Mouse (Mus musculus) neural tube, embryonic 12.5 days (tissue): ENCODE data around the gene Kcnip4. TPM values are rescaled to one million over a fixed set of nuclear protein-coding genes. Genes with fewer than 3 reads are reported as not detected.
A peak's percentile ranks its signal among the peaks of the same experiment; 100 is the strongest.

Experiments used
- ATAC-seq: fragments of 200-750 bp; cut with Nextera tagmentation; 2 replicates; pipeline ENCODE4 v1.8.0; 2017; ENCODE audit warnings: low read depth, mild to moderate bottlenecking, moderate TSS enrichment, moderate library complexity; ENCODE audit not compliant: low FRiP score
- H3K27ac ChIP-seq: fragments of 300-500 bp; sonication (generic); 2 replicates; pipeline ENCODE4 v1.5.1; 2016
- H3K27me3 ChIP-seq: fragments of 300-500 bp; sonication (generic); replicated peaks from 2 replicates; pipeline ENCODE4 v1.6.1; 2016; ENCODE audit warnings: mild to moderate bottlenecking
- H3K36me3 ChIP-seq: fragments of 300-500 bp; sonication (generic); 2 replicates; pipeline ENCODE4 v1.6.1; 2016; ENCODE audit warnings: mild to moderate bottlenecking
- H3K4me1 ChIP-seq: fragments of 300-500 bp; sonication (generic); 2 replicates; pipeline ENCODE4 v1.6.1; 2016
- H3K4me2 ChIP-seq: fragments of 300-500 bp; sonication (generic); replicated peaks from 2 replicates; pipeline ENCODE4 v1.6.1; 2016; ENCODE audit warnings: mild to moderate bottlenecking
- H3K4me3 ChIP-seq: fragments of 300-500 bp; sonication (generic); 2 replicates; pipeline ENCODE4 v1.5.1; 2016
- H3K9ac ChIP-seq: fragments of 300-500 bp; sonication (generic); 2 replicates; pipeline ENCODE4 v1.6.1; 2016; ENCODE audit warnings: mild to moderate bottlenecking
- H3K9me3 ChIP-seq: fragments of 300-500 bp; sonication (generic); 2 replicates; pipeline ENCODE4 v1.6.1; 2016; ENCODE audit warnings: mild to moderate bottlenecking
- WGBS: fragments of 180-500 bp; shearing (Covaris S2); methylation state at CpG from one replicate; pipeline ENCODE4 v1.1.7; 2016; 5-methylcytosine and 5-hydroxymethylcytosine counted together
- polyA plus RNA-seq: library from polyadenylated mRNA; unstranded; fragments of >200 nt; fragmentation: Nextera tagmentation; extraction: Ambion mirVana; gene quantifications from 2 replicates; pipeline ENCODE4 v1.2.1, GENCODE M21; 2016

The Kcnip4 gene
- polyA plus RNA-seq, 1 experiment from 2014 or later: 4.0 TPM

- H3K27ac ChIP-seq: no peak overlapping the region
- WGBS: 2% methylated on average over 12 of the region's 12 CpGs
These were observed 925.1 kb downstream of the Kcnip4 start for GRCm38 (mm10) chr5:48599481-48600040.

GRCm38 (mm10) chr5:48588014-48588413, 936.7 kb downstream of the Kcnip4 start:
- H3K4me2 ChIP-seq: no peak overlapping the region
- no peaks in the 10 kb centered on the region for H3K27me3 ChIP-seq
- no peak for ATAC-seq
- no peak overlapping the region for H3K4me3 ChIP-seq
- no peaks in the 10 kb centered on the region for H3K9me3 ChIP-seq
- no peak overlapping the region for H3K9ac ChIP-seq
- no peaks in the 10 kb centered on the region for H3K4me1 ChIP-seq
- H3K36me3 ChIP-seq: no peaks in the 10 kb centered on the region
- H3K27ac ChIP-seq: no peak overlapping the region

More at GRCm38 (mm10) chr5:48599481-48600040, 925.1 kb downstream of the Kcnip4 start:
- Histone ChIP-seq H3K9me3 (no peaks in the 10 kb centered on the region), H3K27me3 (no peaks in the 10 kb centered on the region), H3K4me3 (peak overlapping the region; percentile 19), H3K4me2 (peak overlapping the region; percentile 59), H3K4me1 (0 out of 2 replicates have a peak, but pooled peaks cover 5% of the 10 kb centered on the region), H3K9ac (peak overlapping the region; percentile 9; the same call in 1 of the 2 replicates), H3K36me3 (no peaks in the 10 kb centered on the region)
- ATAC-seq: peak; percentile 67

- Histone ChIP-seq H3K4me3 (no peak overlapping the region), H3K9me3 (no peaks in the 10 kb centered on the region), H3K9ac (no peak overlapping the region), H3K27me3 (no peaks in the 10 kb centered on the region), H3K27ac (no peak overlapping the region), H3K4me2 (no peak overlapping the region), H3K4me1 (no peaks in the 10 kb centered on the region), H3K36me3 (no peaks in the 10 kb centered on the region)
- 58% methylated on average over 1 of the region's 1 CpGs for WGBS
- ATAC-seq: no peak
These were observed 941.3 kb downstream of the Kcnip4 start for GRCm38 (mm10) chr5:48583431-48583830.

- 80% methylated on average over 3 of the region's 3 CpGs for WGBS
- Histone ChIP-seq H3K4me3 (no peak overlapping the region), H3K4me1 (no peaks in the 10 kb centered on the region), H3K27me3 (no peaks in the 10 kb centered on the region), H3K36me3 (no peaks in the 10 kb centered on the region), H3K27ac (no peak overlapping the region), H3K9ac (no peak overlapping the region), H3K4me2 (no peak overlapping the region), H3K9me3 (no peaks in the 10 kb centered on the region)
- no peak for ATAC-seq
These were observed 960.6 kb downstream of the Kcnip4 start for GRCm38 (mm10) chr5:48563996-48564587.

GRCm38 (mm10) chr5:48551753-48552152, 973.0 kb downstream of the Kcnip4 start:
- Histone ChIP-seq H3K4me2 (no peak overlapping the region), H3K27ac (no peak overlapping the region), H3K36me3 (no peaks in the 10 kb centered on the region), H3K9me3 (no peaks in the 10 kb centered on the region), H3K4me1 (no peaks in the 10 kb centered on the region), H3K4me3 (no peak overlapping the region), H3K9ac (no peak overlapping the region), H3K27me3 (no peaks in the 10 kb centered on the region)
- 93% methylated on average over 4 of the region's 4 CpGs for WGBS
- ATAC-seq: no peak

GRCm38 (mm10) chr5:48545825-48546224, 978.9 kb downstream of the Kcnip4 start:
- no peak for ATAC-seq

GRCm38 (mm10) chr5:48544784-48545734, 979.6 kb downstream of the Kcnip4 start:
- Histone ChIP-seq H3K9ac (no peak overlapping the region), H3K4me3 (no peak overlapping the region), H3K9me3 (no peaks in the 10 kb centered on the region), H3K4me2 (no peak overlapping the region), H3K4me1 (no peaks in the 10 kb centered on the region), H3K27ac (no peak overlapping the region), H3K27me3 (no peaks in the 10 kb centered on the region), H3K36me3 (no peaks in the 10 kb centered on the region)
- 33% methylated on average over 5 of the region's 5 CpGs for WGBS
- ATAC-seq: peak; percentile 93

More at GRCm38 (mm10) chr5:48545825-48546224, 978.9 kb downstream of the Kcnip4 start:
- Histone ChIP-seq H3K27me3 (no peaks in the 10 kb centered on the region), H3K4me1 (no peaks in the 10 kb centered on the region), H3K36me3 (no peaks in the 10 kb centered on the region), H3K4me3 (no peak overlapping the region), H3K9ac (no peak overlapping the region), H3K9me3 (no peaks in the 10 kb centered on the region), H3K4me2 (no peak overlapping the region), H3K27ac (no peak overlapping the region)
- WGBS: 89% methylated on average over 3 of the region's 3 CpGs

GRCm38 (mm10) chr5:48518035-48518434, 1006.7 kb downstream of the Kcnip4 start:
- Histone ChIP-seq H3K4me1 (no peaks in the 10 kb centered on the region), H3K9me3 (no peaks in the 10 kb centered on the region), H3K4me3 (no peak overlapping the region), H3K9ac (no peak overlapping the region), H3K36me3 (no peaks in the 10 kb centered on the region), H3K4me2 (no peak overlapping the region), H3K27me3 (no peaks in the 10 kb centered on the region), H3K27ac (no peak overlapping the region)
- peak; percentile 70 for ATAC-seq
- WGBS: 79% methylated on average over 4 of the region's 4 CpGs

GRCm38 (mm10) chr5:48513354-48513753, 1011.4 kb downstream of the Kcnip4 start:
- H3K9ac ChIP-seq: no peak overlapping the region
- 27% methylated on average over 1 of the region's 1 CpGs for WGBS
- no peaks in the 10 kb centered on the region for H3K36me3 ChIP-seq
- H3K9me3 ChIP-seq: no peaks in the 10 kb centered on the region
- no peak overlapping the region for H3K27ac ChIP-seq
- H3K4me1 ChIP-seq: no peaks in the 10 kb centered on the region
- H3K27me3 ChIP-seq: no peaks in the 10 kb centered on the region
- no peak overlapping the region for H3K4me2 ChIP-seq
- H3K4me3 ChIP-seq: no peak overlapping the region
- ATAC-seq: no peak

- no peaks in the 10 kb centered on the region for H3K9me3 ChIP-seq
- no peaks in the 10 kb centered on the region for H3K4me1 ChIP-seq
- no peak overlapping the region for H3K9ac ChIP-seq
- no peak overlapping the region for H3K4me3 ChIP-seq
- no peak overlapping the region for H3K27ac ChIP-seq
- H3K4me2 ChIP-seq: no peak overlapping the region
- ATAC-seq: no peak
- no peaks in the 10 kb centered on the region for H3K27me3 ChIP-seq
- 93% methylated on average over 1 of the region's 1 CpGs for WGBS
- H3K36me3 ChIP-seq: no peaks in the 10 kb centered on the region
These were observed 1013.4 kb downstream of the Kcnip4 start for GRCm38 (mm10) chr5:48511357-48511756.

GRCm38 (mm10) chr5:48510241-48510640, 1014.5 kb downstream of the Kcnip4 start:
- H3K27ac ChIP-seq: no peak overlapping the region
- H3K27me3 ChIP-seq: no peaks in the 10 kb centered on the region
- no peak for ATAC-seq
- no peak overlapping the region for H3K9ac ChIP-seq
- H3K4me3 ChIP-seq: no peak overlapping the region
- H3K9me3 ChIP-seq: no peaks in the 10 kb centered on the region
- H3K4me1 ChIP-seq: no peaks in the 10 kb centered on the region
- no peaks in the 10 kb centered on the region for H3K36me3 ChIP-seq
- no peak overlapping the region for H3K4me2 ChIP-seq
- 73% methylated on average over 12 of the region's 12 CpGs for WGBS

GRCm38 (mm10) chr5:48509194-48509930, 1015.3 kb downstream of the Kcnip4 start:
- H3K27ac ChIP-seq: no peak overlapping the region
- WGBS: 80% methylated on average over 18 of the region's 18 CpGs
- no peak overlapping the region for H3K9ac ChIP-seq
- H3K4me3 ChIP-seq: no peak overlapping the region
- no peaks in the 10 kb centered on the region for H3K4me1 ChIP-seq
- no peaks in the 10 kb centered on the region for H3K36me3 ChIP-seq
- no peaks in the 10 kb centered on the region for H3K9me3 ChIP-seq
- H3K27me3 ChIP-seq: no peaks in the 10 kb centered on the region
- ATAC-seq: no peak
- H3K4me2 ChIP-seq: no peak overlapping the region
